Mouse (Mus musculus): ENCODE measurements around the gene Dlk2.

Dlk2 gene

GRCm38 (mm10) chr17:46297364-46298219 is at the start of gene Dlk2:
TSS of gene Dlk2 (plus strand) at chr17:46297421.
- no peak for DNase-seq (ENCODE audit: low read depth, low spot score)

- DNase-seq (ENCODE audit: low read depth, low spot score), result peak; percentile 89
These were observed 49.6 kb upstream of the Dlk2 start, which contains the start of the genes Polr1c and Yipf3 for GRCm38 (mm10) chr17:46247512-46248188. TSS of gene Polr1c (minus strand) at chr17:46248054. TSS of gene Yipf3 (plus strand) at chr17:46248080.

- DNase-seq (ENCODE audit: low read depth, low spot score), result no peak
These were observed 49.1 kb upstream of the Dlk2 start for GRCm38 (mm10) chr17:46248189-46248522.

- no peak for DNase-seq (ENCODE audit: low read depth, low spot score)
These were observed 46.0 kb upstream of the Dlk2 start for GRCm38 (mm10) chr17:46251174-46251573.

GRCm38 (mm10) chr17:46252571-46253451 is 44.4 kb upstream of the Dlk2 start:
- no peak for DNase-seq (ENCODE audit: low read depth, low spot score)

GRCm38 (mm10) chr17:46253452-46254084 is 43.7 kb upstream of the Dlk2 start, which contains the start of gene Lrrc73:
TSS of gene Lrrc73 (plus strand) at chr17:46253531.
- DNase-seq (ENCODE audit: low read depth, low spot score), result peak; percentile 83

GRCm38 (mm10) chr17:46254106-46254505 is 43.1 kb upstream of the Dlk2 start:
- DNase-seq (ENCODE audit: low read depth, low spot score), result no peak

GRCm38 (mm10) chr17:46255147-46255546 is 42.1 kb upstream of the Dlk2 start:
- DNase-seq (ENCODE audit: low read depth, low spot score), result no peak

- DNase-seq (ENCODE audit: low read depth, low spot score), result no peak
These were observed 38.8 kb upstream of the Dlk2 start for GRCm38 (mm10) chr17:46258279-46259053.

GRCm38 (mm10) chr17:46259675-46260074 is 37.5 kb upstream of the Dlk2 start:
- DNase-seq (ENCODE audit: low read depth, low spot score), result no peak

- no peak for DNase-seq (ENCODE audit: low read depth, low spot score)
These were observed 35.0 kb upstream of the Dlk2 start for GRCm38 (mm10) chr17:46262201-46262694.

GRCm38 (mm10) chr17:46265502-46265901 is 31.7 kb upstream of the Dlk2 start:
- DNase-seq (ENCODE audit: low read depth, low spot score), result no peak

GRCm38 (mm10) chr17:46265918-46266618 is 31.2 kb upstream of the Dlk2 start:
- DNase-seq (ENCODE audit: low read depth, low spot score), result no peak

- DNase-seq (ENCODE audit: low read depth, low spot score), result no peak
These were observed 30.2 kb upstream of the Dlk2 start for GRCm38 (mm10) chr17:46266986-46267385.

- no peak for DNase-seq (ENCODE audit: low read depth, low spot score)
These were observed 29.7 kb upstream of the Dlk2 start for GRCm38 (mm10) chr17:46267511-46267910.

- DNase-seq (ENCODE audit: low read depth, low spot score), result no peak
These were observed 29.0 kb upstream of the Dlk2 start for GRCm38 (mm10) chr17:46268026-46268720.

- no peak for DNase-seq (ENCODE audit: low read depth, low spot score)
These were observed 27.3 kb upstream of the Dlk2 start for GRCm38 (mm10) chr17:46269771-46270534.

- no peak for DNase-seq (ENCODE audit: low read depth, low spot score)
These were observed 25.2 kb upstream of the Dlk2 start for GRCm38 (mm10) chr17:46272058-46272457.
